Comparison of ENCODE assay signal across 18 mouse cellular contexts in genomic region chr1:67268450-67268849, GRCm38 (mm10).
"Had no signal": no experiment of that assay in that cellular context is flagged by ENCODE, and none has a peak within 500 bp of the region (broad histone marks: within the 10 kb centered on the region; RNA-seq: fewer than 3 reads in every experiment).

No protein-coding gene starts in this region.

- H3K4me1 ChIP-seq: midbrain, embryonic 10.5 days; midbrain, embryonic 12.5 days; neural tube, embryonic 13.5 days; neural tube, embryonic 15.5 days had no signal

- ATAC-seq: midbrain, embryonic 16.5 days had no signal

- H3K27me3 ChIP-seq: midbrain, embryonic 12.5 days; neural tube, embryonic 13.5 days; neural tube, embryonic 15.5 days had no signal

- H3K9ac ChIP-seq: lung, embryonic 14.5 days; midbrain, embryonic 12.5 days; neural tube, embryonic 13.5 days; neural tube, embryonic 15.5 days had no signal

- H3K4me2 ChIP-seq: lung, embryonic 14.5 days; midbrain, embryonic 12.5 days; neural tube, embryonic 13.5 days; neural tube, embryonic 15.5 days had no signal

- DNase-seq: lung, embryonic 14.5 days; lung, postnatal 10 days; lung, postnatal 4 days; midbrain, embryonic 14.5 days; retina, postnatal 1 day; right cerebral cortex, adult 18-20 months; right cerebral cortex, postnatal 25 days; right cerebral cortex, postnatal 4 days; spleen, adult 18-20 months; thymus, adult 18-20 months; thymus, postnatal 14 days; thymus, postnatal 36 days had no signal

- H3K4me3 ChIP-seq: midbrain, embryonic 10.5 days; midbrain, embryonic 12.5 days; myocyte; neural tube, embryonic 13.5 days; neural tube, embryonic 15.5 days had no signal

- H3K9me3 ChIP-seq: midbrain, embryonic 10.5 days; midbrain, embryonic 12.5 days; neural tube, embryonic 13.5 days; neural tube, embryonic 15.5 days had no signal

- H3K36me3 ChIP-seq: midbrain, embryonic 10.5 days; midbrain, embryonic 12.5 days; neural tube, embryonic 13.5 days; neural tube, embryonic 15.5 days had no signal

- H3K27ac ChIP-seq: midbrain, embryonic 10.5 days; midbrain, embryonic 12.5 days; neural tube, embryonic 13.5 days; neural tube, embryonic 15.5 days had no signal
